Mouse (Mus musculus) myocyte (in vitro differentiated cells): ENCODE data around the gene Ssr3. TPM values are rescaled to one million over a fixed set of nuclear protein-coding genes. Genes with fewer than 3 reads are reported as not detected.

Experiments used
- H3K27me3 ChIP-seq: one replicate; pipeline ENCODE4 v1.6.1; 2011; ENCODE audit not compliant: control insufficient read depth, insufficient read depth, insufficient read length
- H3K36me3 ChIP-seq: one replicate; pipeline ENCODE4 v1.6.1; 2011; ENCODE audit not compliant: control insufficient read depth, insufficient read depth
- H3K4me2 ChIP-seq: one replicate; pipeline ENCODE4 v1.6.1; 2011; ENCODE audit warnings: low read depth, control low read depth
- H3K4me3 ChIP-seq: one replicate; pipeline ENCODE4 v1.5.1; 2011; ENCODE audit warnings: mild to moderate bottlenecking, control low read depth, moderate library complexity
- H3K79me2 ChIP-seq: one replicate; pipeline ENCODE4 v1.6.1; 2011; ENCODE audit not compliant: control insufficient read depth, insufficient read depth
- H3ac ChIP-seq: one replicate; pipeline ENCODE4 v1.6.1; 2011; ENCODE audit not compliant: control insufficient read depth, insufficient read length
- CEBPB ChIP-seq: IDR thresholded peaks from 2 replicates; pipeline ENCODE4 v1.6.1; 2011; ENCODE audit warnings: mild to moderate bottlenecking, moderate library complexity; ENCODE audit not compliant: poor library complexity, insufficient read depth, severe bottlenecking
- E2F4 ChIP-seq: IDR thresholded peaks from one replicate; pipeline ENCODE4 v1.6.1; 2011; ENCODE audit warnings: mild to moderate bottlenecking, control low read depth, moderate library complexity; ENCODE audit not compliant: insufficient read depth
- MAX ChIP-seq: IDR thresholded peaks from one replicate; pipeline ENCODE4 v1.6.1; 2011; ENCODE audit warnings: low read depth, mild to moderate bottlenecking, control low read depth
- MYOD1 ChIP-seq, 3 experiments: IDR thresholded peaks; one replicate each; pipeline ENCODE4 v1.6.1; 2011; ENCODE audit warnings: control low read depth in 2 of 3, low read depth in 2 of 3, mild to moderate bottlenecking in 2 of 3, moderate library complexity in 1 of 3; ENCODE audit not compliant: insufficient read length in 2 of 3, control insufficient read depth in 1 of 3
- MYOG ChIP-seq, 3 experiments: IDR thresholded peaks; one replicate each; pipeline ENCODE4 v1.6.1; 2011; ENCODE audit warnings: control low read depth in 2 of 3, low read depth in 2 of 3, mild to moderate bottlenecking in 2 of 3; ENCODE audit not compliant: insufficient read length in 2 of 3, control insufficient read depth in 1 of 3, insufficient read depth in 1 of 3
- POLR2A ChIP-seq: IDR thresholded peaks from one replicate; pipeline ENCODE4 v1.6.1; 2011; ENCODE audit warnings: low read depth, mild to moderate bottlenecking, control low read depth, moderate library complexity; ENCODE audit not compliant: insufficient read length
- POLR2AphosphoS2 ChIP-seq: IDR thresholded peaks from one replicate; pipeline ENCODE4 v1.6.1; 2011; ENCODE audit warnings: low read depth, control low read depth; ENCODE audit not compliant: insufficient read length
- REST ChIP-seq: IDR thresholded peaks from one replicate; pipeline ENCODE4 v1.6.1; 2011; ENCODE audit warnings: mild to moderate bottlenecking, control low read depth, moderate library complexity; ENCODE audit not compliant: insufficient read depth, insufficient read length
- SRF ChIP-seq: IDR thresholded peaks from one replicate; pipeline ENCODE4 v1.6.1; 2011; ENCODE audit warnings: low read depth; ENCODE audit not compliant: control insufficient read depth, insufficient read length
- TCF12 ChIP-seq: IDR thresholded peaks from one replicate; pipeline ENCODE4 v1.6.1; 2011; ENCODE audit warnings: mild to moderate bottlenecking, control low read depth; ENCODE audit not compliant: poor library complexity, insufficient read depth, severe bottlenecking
- TCF3 ChIP-seq: IDR thresholded peaks from one replicate; pipeline ENCODE4 v1.6.1; 2011; ENCODE audit warnings: low read depth, control low read depth; ENCODE audit not compliant: insufficient read length
- USF1 ChIP-seq: IDR thresholded peaks from one replicate; pipeline ENCODE4 v1.6.1; 2011; ENCODE audit warnings: low read depth, mild to moderate bottlenecking, control low read depth, moderate library complexity
- polyA plus RNA-seq: library from polyadenylated mRNA; unstranded; fragments of >200 nt; fragmentation: generic; extraction: Trizol; gene quantifications from one replicate; pipeline ENCODE4 v1.2.1, GENCODE M21; 2012; ENCODE audit warnings: missing spikeins

The Ssr3 gene
- polyA plus RNA-seq, 1 experiment: 76.8 TPM

DNA sequence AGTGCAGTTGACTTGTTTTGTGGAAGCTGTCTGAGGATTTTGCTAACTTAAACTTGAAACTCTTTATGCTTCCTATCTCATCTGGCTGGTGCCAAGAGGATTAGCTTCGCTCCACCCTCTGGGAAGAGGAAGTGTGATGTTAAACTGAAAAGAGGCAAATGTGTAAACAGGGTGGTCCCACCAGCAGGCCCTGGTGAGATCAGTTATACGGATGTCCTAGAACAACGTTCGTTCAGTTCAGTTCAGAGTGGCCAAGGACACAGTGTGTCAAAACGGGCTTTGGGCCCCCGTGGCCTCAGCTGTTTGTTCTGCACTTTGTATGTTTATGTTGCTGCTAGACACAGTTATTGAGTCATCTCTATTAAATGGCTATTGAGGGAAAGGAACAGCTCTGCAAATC is 36.9 kb downstream of the Ssr3 start:
- no peaks in the 10 kb centered on the region for H3K36me3 ChIP-seq
- H3K27me3 ChIP-seq: no peaks in the 10 kb centered on the region
- no peak overlapping the region for H3K4me2 ChIP-seq
- no peaks in the 10 kb centered on the region for H3K79me2 ChIP-seq
- no peak overlapping the region for H3ac ChIP-seq
- TF ChIP-seq USF1 (no peak), TCF3 (no peak), TCF12 (no peak), MYOD1 (IDR thresholded peaks at IDR 0.05; ENCODE audit: control insufficient read depth in 1 of 3, insufficient read length in 2 of 3, low read depth in 2 of 3) (no peak), E2F4 (no peak), MYOG (IDR thresholded peaks at IDR 0.05; ENCODE audit: control insufficient read depth in 1 of 3, insufficient read depth in 1 of 3, insufficient read length in 2 of 3, low read depth in 2 of 3) (no peak), POLR2AphosphoS2 (no peak), REST (no peak), POLR2A (no peak), MAX (no peak), CEBPB (no peak), SRF (no peak)
- no peak overlapping the region for H3K4me3 ChIP-seq

DNA sequence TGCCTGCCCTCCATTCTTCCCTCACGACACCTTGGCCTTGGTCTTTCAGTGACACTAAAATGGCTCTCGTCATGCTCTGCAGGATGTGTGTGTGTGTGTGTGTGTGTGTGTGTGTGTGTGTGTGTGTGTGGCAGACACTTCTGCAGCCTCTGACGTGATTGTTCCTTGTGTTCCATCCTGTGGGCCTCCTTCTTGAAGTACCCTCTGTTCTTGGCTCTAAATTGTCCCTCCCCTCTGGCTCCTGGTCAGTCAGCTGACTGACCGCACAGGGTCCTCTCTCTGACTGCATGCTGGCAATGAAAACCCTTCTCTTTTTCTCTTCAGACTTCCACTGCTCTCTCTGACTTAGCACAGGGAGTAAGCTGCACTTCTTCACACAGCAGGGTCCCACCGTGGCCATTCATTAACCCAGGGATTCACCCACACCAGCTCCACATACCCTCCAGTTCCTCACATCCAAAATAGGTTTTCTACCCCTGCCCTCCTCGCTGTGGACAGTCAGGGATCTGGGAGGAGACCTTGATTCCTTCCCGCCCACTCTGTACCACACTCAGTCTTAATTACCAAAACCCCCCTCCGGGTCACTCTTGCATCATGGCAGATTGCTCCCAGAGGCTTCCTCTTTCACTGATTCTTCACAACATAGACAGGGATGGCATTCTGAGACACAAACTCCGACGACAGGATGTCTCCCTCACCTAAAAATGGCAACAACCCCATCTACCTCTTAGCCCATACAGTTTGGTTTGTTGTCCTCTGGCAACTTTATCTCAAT is 39.0 kb downstream of the Ssr3 start:
- H3K27me3 ChIP-seq: no peaks in the 10 kb centered on the region
- no peaks in the 10 kb centered on the region for H3K79me2 ChIP-seq
- H3K4me2 ChIP-seq: no peak overlapping the region
- H3ac ChIP-seq: no peak overlapping the region
- H3K36me3 ChIP-seq: no peaks in the 10 kb centered on the region
- TF ChIP-seq POLR2AphosphoS2 (no peak), SRF (no peak), MAX (no peak), MYOG (IDR thresholded peaks at IDR 0.05; ENCODE audit: control insufficient read depth in 1 of 3, insufficient read depth in 1 of 3, insufficient read length in 2 of 3, low read depth in 2 of 3) (no peak), CEBPB (no peak), USF1 (no peak)
- no peak overlapping the region for H3K4me3 ChIP-seq

DNA sequence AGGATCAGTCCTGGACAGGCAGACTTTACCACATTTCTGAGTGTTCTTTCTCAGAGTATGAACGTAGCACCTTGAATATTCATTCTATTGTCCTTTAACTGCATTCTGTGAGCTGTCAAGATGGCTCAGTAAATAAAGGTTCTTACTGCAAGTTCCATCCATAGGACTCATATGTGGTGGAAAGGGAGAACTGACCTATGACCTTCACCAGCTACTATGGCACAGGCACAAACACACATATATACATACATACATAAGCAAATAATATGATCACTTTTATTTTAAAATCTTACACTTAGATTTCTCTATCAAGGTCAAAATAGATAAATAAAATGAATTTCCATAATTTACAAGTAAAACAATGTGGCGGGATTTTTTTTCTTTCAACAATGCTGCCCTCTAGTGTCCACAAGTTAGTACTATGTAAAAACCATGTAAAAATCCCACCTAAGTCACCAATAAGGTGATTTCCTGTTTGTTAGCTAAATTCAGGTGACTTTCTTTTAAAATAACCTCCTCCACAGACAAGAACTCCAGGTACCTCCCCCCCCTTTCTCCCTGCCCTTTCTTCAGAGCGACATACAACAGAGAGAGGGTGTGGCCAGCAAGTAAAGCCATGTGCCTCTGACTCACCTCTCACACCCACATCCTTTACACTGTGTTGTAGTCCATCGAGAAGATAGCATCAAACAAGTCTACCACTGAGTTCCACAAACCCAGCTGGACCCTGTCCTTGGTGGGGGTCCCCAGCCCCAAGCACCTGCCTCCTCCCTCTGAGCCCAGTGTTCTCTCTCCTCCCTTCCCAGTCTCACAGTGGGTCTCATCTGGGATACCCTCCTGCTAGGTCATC is 39.9 kb downstream of the Ssr3 start:
- Histone ChIP-seq H3ac (no peak overlapping the region), H3K27me3 (no peaks in the 10 kb centered on the region), H3K36me3 (no peaks in the 10 kb centered on the region), H3K4me2 (peak overlapping the region; percentile 37), H3K79me2 (no peaks in the 10 kb centered on the region), H3K4me3 (no peak overlapping the region)
- TF ChIP-seq TCF3 (no peak), USF1 (peak; percentile 49), MAX (no peak), MYOD1 (IDR thresholded peaks at IDR 0.05; ENCODE audit: control insufficient read depth in 1 of 3, insufficient read length in 2 of 3, low read depth in 2 of 3) (no peak), E2F4 (no peak)

DNA sequence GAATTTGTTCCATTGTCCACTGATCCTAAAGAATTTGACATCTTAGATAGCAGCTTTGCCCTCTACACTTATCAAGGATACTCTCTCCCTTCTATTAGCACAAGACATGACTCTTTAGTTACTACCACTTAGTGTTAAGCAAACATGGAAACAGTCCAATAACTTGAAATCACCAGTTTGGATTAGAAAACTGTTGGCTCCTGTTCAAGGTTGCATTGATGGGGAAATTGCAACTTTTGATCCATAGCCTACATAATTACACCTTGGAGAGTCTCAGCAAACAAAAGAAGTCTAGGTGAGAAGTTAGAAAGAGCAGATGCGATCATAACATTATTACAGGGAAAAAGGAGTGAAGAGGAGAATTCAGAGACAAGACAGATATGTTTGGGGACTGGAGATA is 46.2 kb downstream of the Ssr3 start:
- no peak overlapping the region for H3K4me3 ChIP-seq
- no peaks in the 10 kb centered on the region for H3K36me3 ChIP-seq
- H3K27me3 ChIP-seq: no peaks in the 10 kb centered on the region
- no peaks in the 10 kb centered on the region for H3K79me2 ChIP-seq
- H3K4me2 ChIP-seq: no peak overlapping the region
- no peak for TF ChIP-seq E2F4
- TF ChIP-seq POLR2A: no peak
- no peak for TF ChIP-seq MAX
- no peak for TF ChIP-seq USF1
- no peak for TF ChIP-seq MYOG (IDR thresholded peaks at IDR 0.05; ENCODE audit: control insufficient read depth in 1 of 3, insufficient read depth in 1 of 3, insufficient read length in 2 of 3, low read depth in 2 of 3)
- TF ChIP-seq TCF12: no peak
- TF ChIP-seq MYOD1 (IDR thresholded peaks at IDR 0.05; ENCODE audit: control insufficient read depth in 1 of 3, insufficient read length in 2 of 3, low read depth in 2 of 3): no peak
- TF ChIP-seq TCF3: no peak
- no peak for TF ChIP-seq CEBPB
- no peak overlapping the region for H3ac ChIP-seq
